Mouse (Mus musculus): ENCODE measurements around the gene Ppfibp1.

- TF ChIP-seq CTCF (IDR thresholded peaks at IDR 0.05) (no peak), EP300 (IDR thresholded peaks at IDR 0.05) (peak; percentile 55)
Observed at GRCm38 (mm10) chr6:146966446-146967019, 78.2 kb downstream of the Ppfibp1 start.
